In the genomic region with DNA sequence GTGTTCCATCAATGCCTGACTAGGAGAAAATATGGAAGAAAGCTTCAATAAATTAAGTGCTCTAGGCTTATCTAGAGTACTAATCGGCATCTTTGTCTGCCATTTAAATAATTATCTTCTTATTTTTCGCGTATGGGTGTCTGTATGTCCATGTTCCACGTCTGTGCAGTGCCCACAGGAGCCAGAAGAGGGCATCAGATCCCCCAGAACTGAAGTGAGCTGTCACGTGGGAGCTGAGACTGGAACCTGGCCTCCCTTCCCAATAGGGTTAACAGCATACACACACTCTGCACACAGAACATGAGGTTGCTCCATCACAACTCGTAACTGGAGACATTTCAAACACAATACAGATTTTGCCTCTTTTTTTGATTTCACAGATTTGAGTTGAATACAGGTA, we compare ENCODE assay signal across 11 mouse cellular contexts.
A peak's percentile ranks its signal among the peaks of the same experiment; 100 is the strongest.
DNase-seq lines count a peak whose midpoint lies in the region; ATAC-seq and TF ChIP-seq lines count a peak whose summit lies in the region.
"Had no signal": no experiment of that assay in that cellular context is flagged by ENCODE, and none has a peak within 500 bp of the region (broad histone marks: within the 10 kb centered on the region; RNA-seq: fewer than 3 reads in every experiment).

No protein-coding gene starts in this region.

- H3K4me1 ChIP-seq in forebrain, postnatal 0 days (ENCODE audit: insufficient read depth): no peaks in the 10 kb centered on the region
- H3K4me1 ChIP-seq in forebrain, embryonic 14.5 days (ENCODE audit: control insufficient read depth, insufficient read depth, low read length): no peaks in the 10 kb centered on the region
- H3K4me1 ChIP-seq: heart, embryonic 15.5 days; midbrain, embryonic 12.5 days had no signal

- H3K4me3 ChIP-seq in forebrain, postnatal 0 days (ENCODE audit: low read depth, low read length): no peak overlapping the region
- no peak overlapping the region for H3K4me3 ChIP-seq in forebrain, embryonic 14.5 days (ENCODE audit: low read depth, low read length)
- H3K4me3 ChIP-seq in layer of hippocampus, adult 2 months: no peak overlapping the region
- H3K4me3 ChIP-seq: heart, embryonic 15.5 days; midbrain, embryonic 12.5 days had no signal

- no peaks in the 10 kb centered on the region for H3K27me3 ChIP-seq in forebrain, postnatal 0 days (ENCODE audit: insufficient read depth, low read length)
- no peaks in the 10 kb centered on the region for H3K27me3 ChIP-seq in forebrain, embryonic 14.5 days (replicated peaks; ENCODE audit: control insufficient read depth, insufficient read depth, low read length)
- H3K27me3 ChIP-seq: heart, embryonic 15.5 days; midbrain, embryonic 12.5 days had no signal

- H3K9ac ChIP-seq in forebrain, postnatal 0 days: no peak overlapping the region
- no peak overlapping the region for H3K9ac ChIP-seq in forebrain, embryonic 14.5 days (ENCODE audit: low read length)
- H3K9ac ChIP-seq: heart, embryonic 15.5 days; midbrain, embryonic 12.5 days had no signal

- H3K9me3 ChIP-seq in forebrain, postnatal 0 days (ENCODE audit: low read length): no peaks in the 10 kb centered on the region
- H3K9me3 ChIP-seq in forebrain, embryonic 14.5 days (replicated peaks; ENCODE audit: control insufficient read depth, low read length): no peaks in the 10 kb centered on the region
- H3K9me3 ChIP-seq: heart, embryonic 15.5 days; midbrain, embryonic 12.5 days had no signal

- peak; percentile 11 for DNase-seq in forebrain, postnatal 0 days
- DNase-seq in forebrain, embryonic 14.5 days (ENCODE audit: low spot score): no peak
- DNase-seq in right cerebral cortex, postnatal 4 days: peak; percentile 52
- DNase-seq in right cerebral cortex, postnatal 36 days (ENCODE audit: low spot score in 2 of 2): no peak
- DNase-seq in embryo, embryonic 11 days: peak; percentile 40
- DNase-seq in layer of hippocampus, adult 2 months (ENCODE audit: low spot score in 2 of 2): peak; percentile 13 to 57
- DNase-seq in natural killer cell, adult 2 months (ENCODE audit: low spot score in 2 of 2): no peak

- H3K27ac ChIP-seq in forebrain, postnatal 0 days (ENCODE audit: low read depth, low read length): no peak overlapping the region
- no peak overlapping the region for H3K27ac ChIP-seq in forebrain, embryonic 14.5 days (ENCODE audit: low read depth, low read length)
- no peak overlapping the region for H3K27ac ChIP-seq in layer of hippocampus, adult 2 months
- H3K27ac ChIP-seq: heart, embryonic 15.5 days; midbrain, embryonic 12.5 days had no signal

- ATAC-seq in forebrain, postnatal 0 days: 0 out of 2 replicates have a peak, but pooled peaks have one; percentile 18
- no peak for ATAC-seq in forebrain, embryonic 14.5 days
- ATAC-seq in megakaryocyte, adult 5-6 weeks (ENCODE audit: poor library complexity, severe bottlenecking): 0 out of 2 replicates have a peak, but pooled peaks have one; percentile 12

- TF ChIP-seq CTCF in forebrain, postnatal 0 days (IDR thresholded peaks at IDR 0.05; ENCODE audit: low read depth): peak; percentile 51
- TF ChIP-seq CTCF in layer of hippocampus, adult 2 months (conservative IDR thresholded peaks at IDR 0.05): peak; percentile 76

- H3K4me2 ChIP-seq in forebrain, postnatal 0 days (ENCODE audit: low read depth): no peak overlapping the region
- H3K4me2 ChIP-seq in forebrain, embryonic 14.5 days (ENCODE audit: low read length): no peak overlapping the region
- H3K4me2 ChIP-seq: heart, embryonic 15.5 days; midbrain, embryonic 12.5 days had no signal

- H3K36me3 ChIP-seq in forebrain, postnatal 0 days (ENCODE audit: insufficient read depth): no peaks in the 10 kb centered on the region
- no peaks in the 10 kb centered on the region for H3K36me3 ChIP-seq in forebrain, embryonic 14.5 days (ENCODE audit: control insufficient read depth, insufficient read depth, low read length)
- H3K36me3 ChIP-seq: G1E; heart, embryonic 15.5 days; midbrain, embryonic 12.5 days had no signal

- 66% methylated on average over 6 of the region's 6 CpGs for WGBS in forebrain, postnatal 0 days
- WGBS in forebrain, embryonic 14.5 days: 62% methylated on average over 6 of the region's 6 CpGs

Comparison
In these comparisons a context has a peak if more than half of its experiments do, and no peak if none do; other contexts are left out.
1. DNase-seq: peak in forebrain, postnatal 0 days (single experiment), right cerebral cortex, postnatal 4 days (single experiment), embryo, embryonic 11 days (single experiment) and layer of hippocampus, adult 2 months (2 of 2); none in forebrain, embryonic 14.5 days (single experiment), right cerebral cortex, postnatal 36 days (0 of 2) and natural killer cell, adult 2 months (0 of 2).